Mouse (Mus musculus) ES-Bruce4 (cell line): ENCODE measurements around the gene Bub1b. TPM values are rescaled to one million over a fixed set of nuclear protein-coding genes. Genes with fewer than 3 reads are reported as not detected.

ENCODE experiments used
- H3K27ac ChIP-seq: 2 replicates; pipeline ENCODE4 v1.5.1; 2012; ENCODE audit warnings: low read length, inconsistent platforms; ENCODE audit not compliant: insufficient read depth
- H3K27me3 ChIP-seq: 2 replicates; pipeline ENCODE4 v1.6.1; 2012; ENCODE audit warnings: mild to moderate bottlenecking, low read length, inconsistent platforms; ENCODE audit not compliant: control insufficient read depth, poor library complexity, insufficient read depth, severe bottlenecking
- H3K36me3 ChIP-seq: 2 replicates; pipeline ENCODE4 v1.6.1; 2012; ENCODE audit warnings: inconsistent platforms, mild to moderate bottlenecking, low read length, moderate library complexity; ENCODE audit not compliant: control insufficient read depth, poor library complexity, insufficient read depth, severe bottlenecking
- H3K4me1 ChIP-seq: one replicate; pipeline ENCODE4 v1.8.1; 2011; ENCODE audit warnings: low read length; ENCODE audit not compliant: control insufficient read depth, insufficient read depth
- H3K4me3 ChIP-seq: 2 replicates; pipeline ENCODE4 v1.5.1; 2011; ENCODE audit warnings: low read depth, mild to moderate bottlenecking, low read length
- H3K9ac ChIP-seq: 2 replicates; pipeline ENCODE4 v1.6.1; 2012; ENCODE audit warnings: low read depth, mild to moderate bottlenecking, inconsistent platforms; ENCODE audit not compliant: poor library complexity, severe bottlenecking
- H3K9me3 ChIP-seq: replicated peaks from 2 replicates; pipeline ENCODE4 v1.6.1; 2012; ENCODE audit warnings: mild to moderate bottlenecking, low read length, inconsistent platforms; ENCODE audit not compliant: control insufficient read depth, poor library complexity, insufficient read depth, severe bottlenecking
- CTCF ChIP-seq: IDR thresholded peaks from one replicate; pipeline ENCODE4 v1.8.1; 2011; ENCODE audit warnings: low read depth, low read length
- EP300 ChIP-seq: IDR thresholded peaks from 2 replicates; pipeline ENCODE4 v1.6.1; 2011; ENCODE audit warnings: low read depth, low read length; ENCODE audit not compliant: insufficient read depth
- POLR2A ChIP-seq: IDR thresholded peaks from one replicate; pipeline ENCODE4 v1.8.1; 2011; ENCODE audit warnings: low read length; ENCODE audit not compliant: insufficient read depth
- polyA plus RNA-seq: library from polyadenylated mRNA; stranded (reverse); fragments of >200 nt; gene quantifications from 2 replicates; pipeline ENCODE4 v1.2.4, GENCODE M21; 2011; ENCODE audit warnings: low read depth; ENCODE audit not compliant: missing spikeins, insufficient read depth, insufficient read length

The Bub1b gene
- polyA plus RNA-seq, 1 experiment, result 189 TPM

DNA sequence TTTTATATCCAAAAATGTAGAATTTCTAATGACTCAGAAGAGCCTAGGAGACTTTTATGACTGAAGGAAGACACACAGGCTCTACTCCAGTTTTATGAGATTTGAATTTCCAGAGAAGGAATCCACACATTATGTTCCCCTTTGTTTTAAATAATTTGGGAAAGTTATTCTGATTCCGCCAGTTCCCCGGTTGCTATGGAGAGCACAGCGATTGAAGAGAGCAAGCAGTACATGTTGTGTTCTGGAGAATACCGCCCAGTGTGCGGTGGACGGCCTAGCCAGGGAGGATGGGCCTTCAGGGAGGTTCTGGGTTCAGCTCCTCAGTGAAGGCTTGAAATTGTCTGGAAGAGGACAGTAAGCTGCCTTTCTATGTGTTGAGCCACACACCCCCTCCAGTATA is 31.3 kb downstream of the Bub1b start:
- TF ChIP-seq CTCF (no peak), POLR2A (no peak), EP300 (no peak)
- no peak overlapping the region for H3K9ac ChIP-seq
- no peaks in the 10 kb centered on the region for H3K4me1 ChIP-seq
- H3K27me3 ChIP-seq, result no peaks in the 10 kb centered on the region
- no peaks in the 10 kb centered on the region for H3K9me3 ChIP-seq
- H3K4me3 ChIP-seq, result no peak overlapping the region
- H3K27ac ChIP-seq, result no peak overlapping the region
- peaks cover 83% of the 10 kb centered on the region for H3K36me3 ChIP-seq

DNA sequence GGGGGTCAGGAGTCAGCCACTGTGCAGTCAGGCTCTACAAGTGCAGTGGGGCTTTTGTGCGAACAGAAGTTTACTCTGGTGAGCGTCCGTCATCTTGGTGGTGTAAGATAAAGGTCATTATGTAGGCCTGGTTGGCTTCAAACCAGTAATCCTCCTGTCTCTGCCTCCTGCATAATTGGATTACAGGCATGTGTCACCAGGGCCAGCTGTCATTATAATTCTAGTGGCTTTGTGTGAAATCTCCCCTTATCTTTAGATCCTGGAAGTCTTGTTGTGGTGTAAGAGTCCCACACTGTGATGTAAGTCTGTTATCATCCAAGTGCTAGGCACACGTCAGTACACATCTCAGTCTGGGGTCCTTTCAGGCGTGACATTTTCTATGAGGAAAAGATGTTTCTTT is 35.4 kb downstream of the Bub1b start:
- Histone ChIP-seq H3K27me3 (no peaks in the 10 kb centered on the region), H3K4me3 (no peak overlapping the region), H3K9me3 (no peaks in the 10 kb centered on the region), H3K9ac (no peak overlapping the region), H3K4me1 (no peaks in the 10 kb centered on the region), H3K27ac (no peak overlapping the region), H3K36me3 (peaks cover 79% of the 10 kb centered on the region)
- TF ChIP-seq EP300, result no peak
- no peak for TF ChIP-seq POLR2A
- TF ChIP-seq CTCF, result no peak

DNA sequence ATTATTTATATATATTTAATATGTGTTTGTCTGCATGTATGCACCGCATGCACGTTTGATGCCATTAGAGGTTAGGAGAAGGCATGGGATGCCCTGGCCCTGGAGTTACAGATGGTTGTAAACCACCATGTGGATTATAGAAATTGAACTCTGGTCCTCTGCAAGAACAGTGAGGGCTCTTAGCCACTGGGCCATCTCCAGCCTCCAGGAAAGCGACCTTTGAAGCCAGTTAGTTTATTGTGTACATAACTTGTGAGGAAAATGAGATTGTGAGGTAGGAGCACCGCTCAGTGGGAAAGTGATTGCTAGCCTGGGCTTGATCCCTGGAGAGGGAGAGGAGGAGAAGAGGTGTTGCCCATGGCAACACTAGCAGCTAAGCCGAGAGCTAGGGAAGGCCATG is 39.2 kb downstream of the Bub1b start:
- no peaks in the 10 kb centered on the region for H3K27me3 ChIP-seq
- H3K9ac ChIP-seq, result peak overlapping the region; percentile 39; the same call in 1 of the 2 replicates
- H3K27ac ChIP-seq, result peak overlapping the region; percentile 89
- H3K9me3 ChIP-seq, result no peaks in the 10 kb centered on the region
- H3K36me3 ChIP-seq, result peaks cover 75% of the 10 kb centered on the region
- no peak overlapping the region for H3K4me3 ChIP-seq
- no peaks in the 10 kb centered on the region for H3K4me1 ChIP-seq
- TF ChIP-seq EP300 (no peak), POLR2A (no peak), CTCF (no peak)

DNA sequence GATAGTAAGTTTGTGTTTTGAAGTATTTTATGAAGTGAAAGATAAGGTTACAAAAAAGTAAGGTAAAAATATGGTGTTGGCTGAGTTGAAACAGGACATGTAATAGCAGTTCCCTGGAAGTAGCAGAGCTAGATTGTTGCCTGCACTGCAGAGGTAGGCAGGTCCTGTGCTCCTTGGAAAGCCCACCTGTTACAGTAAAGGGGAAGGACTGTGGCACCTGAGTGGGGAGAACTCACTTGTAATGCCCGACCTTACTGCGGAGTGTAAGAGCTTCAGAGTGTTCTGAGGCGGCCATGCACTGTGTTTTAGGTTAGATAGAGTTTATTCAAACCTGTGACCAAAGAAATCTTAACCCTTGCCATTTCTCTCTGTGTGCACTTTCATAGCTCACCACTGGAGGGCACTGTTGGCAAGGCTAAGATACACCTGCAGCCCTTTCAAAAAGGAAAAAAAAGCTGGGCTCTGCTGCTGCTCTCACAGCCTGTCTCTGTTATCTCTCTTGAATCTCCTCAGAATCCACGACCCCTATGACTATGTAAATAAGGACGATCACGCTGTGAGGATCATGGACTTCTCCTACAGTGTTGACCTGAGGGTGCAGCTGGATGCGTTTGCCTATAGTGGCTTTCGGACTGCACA is 40.0 kb downstream of the Bub1b start:
- no peaks in the 10 kb centered on the region for H3K4me1 ChIP-seq
- H3K36me3 ChIP-seq, result peaks cover 76% of the 10 kb centered on the region
- H3K27me3 ChIP-seq, result no peaks in the 10 kb centered on the region
- no peaks in the 10 kb centered on the region for H3K9me3 ChIP-seq
- peak overlapping the region; percentile 68; the same call in 1 of the 2 replicates for H3K27ac ChIP-seq
- no peak overlapping the region for H3K9ac ChIP-seq
- no peak overlapping the region for H3K4me3 ChIP-seq
- TF ChIP-seq EP300 (no peak), CTCF (peak; percentile 30), POLR2A (no peak)

DNA sequence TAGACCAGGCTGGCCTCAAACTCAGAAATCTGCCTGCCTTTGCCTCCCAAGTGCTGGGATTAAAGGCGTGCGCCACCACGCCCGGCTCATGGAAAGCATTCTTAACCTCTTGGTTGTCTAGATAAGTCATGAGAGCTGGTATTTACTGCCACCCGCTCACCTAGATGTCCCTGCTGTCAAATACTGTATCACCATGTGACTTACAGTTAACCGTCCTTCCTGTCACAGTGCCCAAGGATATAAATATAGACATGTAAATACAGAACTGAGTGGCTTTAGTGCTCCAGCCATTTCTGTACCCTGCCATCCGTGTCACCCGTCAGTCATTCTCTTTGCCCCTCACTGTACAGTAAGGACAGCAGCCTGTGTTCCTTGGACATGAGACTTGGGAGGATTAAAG is 40.7 kb downstream of the Bub1b start:
- Histone ChIP-seq H3K27ac (no peak overlapping the region), H3K36me3 (peaks cover 77% of the 10 kb centered on the region), H3K4me3 (no peak overlapping the region), H3K4me1 (no peaks in the 10 kb centered on the region), H3K9me3 (no peaks in the 10 kb centered on the region), H3K27me3 (no peaks in the 10 kb centered on the region), H3K9ac (no peak overlapping the region)
- TF ChIP-seq CTCF (no peak), EP300 (no peak), POLR2A (no peak)

DNA sequence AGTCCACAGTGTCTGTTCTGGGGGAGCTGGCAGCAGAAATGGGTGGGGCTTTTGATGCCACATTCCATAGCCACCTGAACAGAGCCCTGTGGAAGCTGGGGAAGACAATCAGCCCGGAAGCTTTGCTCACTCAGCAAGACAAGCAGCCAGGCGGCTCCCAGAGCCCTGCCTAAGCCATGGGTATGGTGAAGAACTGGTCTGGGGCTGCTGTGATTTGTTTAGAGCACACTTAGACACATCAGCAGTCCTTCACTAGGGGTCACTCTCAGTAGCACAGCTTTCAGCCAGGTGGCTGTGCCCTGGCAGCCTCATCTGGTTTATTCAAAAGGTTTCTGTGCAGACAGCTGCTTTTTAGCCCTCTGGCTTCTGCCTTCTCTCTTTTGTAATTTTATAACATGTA is 43.1 kb downstream of the Bub1b start:
- H3K4me1 ChIP-seq, result no peaks in the 10 kb centered on the region
- H3K9ac ChIP-seq, result no peak overlapping the region
- H3K27ac ChIP-seq, result no peak overlapping the region
- no peaks in the 10 kb centered on the region for H3K27me3 ChIP-seq
- H3K9me3 ChIP-seq, result no peaks in the 10 kb centered on the region
- H3K4me3 ChIP-seq, result no peak overlapping the region
- no peak for TF ChIP-seq EP300
- TF ChIP-seq CTCF, result peak; percentile 8
- no peak for TF ChIP-seq POLR2A
- H3K36me3 ChIP-seq, result peaks cover 57% of the 10 kb centered on the region
